Mouse (Mus musculus) CH12.LX (cell line): ENCODE measurements around the gene Bsdc1.

ENCODE experiments used
- EP300 ChIP-seq: IDR thresholded peaks from 2 replicates; pipeline ENCODE4 v1.6.1; 2011; ENCODE audit warnings: low read length, improper control_type of control experiment
- MEF2A ChIP-seq: IDR thresholded peaks from 2 replicates; pipeline ENCODE4 v1.6.1; 2014; ENCODE audit warnings: low read depth, mild to moderate bottlenecking, inconsistent platforms, low read length, improper control_type of control experiment, borderline replicate concordance
- SMC3 ChIP-seq: IDR thresholded peaks from 2 replicates; pipeline ENCODE4 v1.6.1; 2011; ENCODE audit warnings: low read depth, low read length, improper control_type of control experiment

DNA sequence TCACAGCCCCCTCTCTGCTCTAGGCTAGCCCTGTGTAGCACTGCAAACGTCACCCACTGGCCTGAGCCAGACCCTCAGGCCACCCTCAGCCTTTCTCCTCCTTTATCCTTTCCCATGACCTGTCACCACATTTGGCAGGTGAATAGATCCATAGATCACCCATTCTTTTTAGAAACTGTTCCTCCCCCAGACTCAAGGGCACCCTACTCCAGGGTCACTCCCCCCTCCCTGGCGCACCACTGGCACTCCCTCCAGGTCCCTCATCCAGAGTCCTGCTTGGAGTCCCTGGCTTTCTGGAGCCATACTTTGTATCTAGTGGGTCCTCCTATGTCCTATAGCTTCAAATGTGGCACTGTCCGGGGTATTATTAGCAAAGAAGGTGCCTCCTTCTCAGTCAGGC, 44.1 kb downstream of the Bsdc1 start:
- TF ChIP-seq MEF2A, result no peak
- no peak for TF ChIP-seq SMC3
- TF ChIP-seq EP300, result no peak
